Mouse (Mus musculus) olfactory bulb, adult 2 months (tissue): ENCODE measurements at regions not wholly inside any gene's neighbourhood (a gene's known extent, or its start where the extent isn't known, plus 50 kb on each side); places are given as distances from the start of the nearest gene placed in this dataset.

Experiments
- H3K27ac ChIP-seq: fragments of 200-500 bp; 2 replicates; pipeline ENCODE4 v1.5.1; 2012; ENCODE audit warnings: low read depth, low read length; ENCODE audit not compliant: insufficient read depth
- H3K4me1 ChIP-seq: fragments of 200-500 bp; 2 replicates; pipeline ENCODE4 v1.6.1; 2012; ENCODE audit warnings: low read length; ENCODE audit not compliant: control insufficient read depth, insufficient read depth
- H3K4me3 ChIP-seq: fragments of 200-500 bp; 2 replicates; pipeline ENCODE4 v1.5.1; 2012; ENCODE audit warnings: mild to moderate bottlenecking, low read depth, low read length, moderate library complexity; ENCODE audit not compliant: insufficient read depth
- CTCF ChIP-seq: fragments of 200-500 bp; IDR thresholded peaks from 2 replicates; pipeline ENCODE4 v1.5.1; 2012; ENCODE audit warnings: low read depth, mild to moderate bottlenecking, low read length, moderate library complexity; ENCODE audit not compliant: insufficient read depth
- POLR2A ChIP-seq: fragments of 200-500 bp; IDR thresholded peaks from 2 replicates; pipeline ENCODE4 v1.6.1; 2012; ENCODE audit warnings: mild to moderate bottlenecking, low read depth, low read length, moderate library complexity; ENCODE audit not compliant: insufficient read depth
- WGBS: fragments of 180-500 bp; shearing (Covaris S2); methylation state at CpG from one replicate; pipeline ENCODE4 v1.1.7; 2018; 5-methylcytosine and 5-hydroxymethylcytosine counted together

DNA sequence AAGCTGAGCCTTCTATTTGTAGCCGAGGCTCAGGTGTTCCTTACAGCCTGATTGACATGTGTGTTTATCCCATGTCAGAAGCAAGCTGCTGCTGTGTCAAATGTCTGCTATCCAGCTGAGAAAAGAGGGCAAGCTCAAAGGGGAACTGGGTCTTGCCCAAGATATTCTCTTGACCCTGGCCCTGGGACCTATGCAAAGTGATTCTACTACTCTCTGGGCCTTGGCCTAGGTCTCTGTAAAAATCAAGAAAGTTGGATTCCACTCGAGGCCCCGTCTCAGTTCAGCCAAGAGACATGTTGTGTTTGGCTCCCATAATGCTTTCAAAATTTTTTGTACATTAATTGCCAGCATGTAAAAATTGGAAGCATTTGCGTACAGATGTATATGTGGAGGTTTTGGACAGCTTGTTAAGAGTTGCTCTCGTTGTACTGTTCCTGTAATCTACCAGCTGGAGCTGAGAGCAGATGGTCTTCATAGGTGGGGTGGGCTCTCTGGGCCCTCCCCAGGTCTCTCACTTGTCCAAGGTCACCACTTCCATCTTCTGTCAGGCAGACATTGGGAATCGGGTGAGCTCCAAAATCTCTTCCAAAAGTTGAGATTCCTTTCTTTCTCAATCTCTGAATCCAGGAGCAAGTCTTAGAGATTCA is 65.7 kb upstream of the Plcl2 start:
- TF ChIP-seq POLR2A (no peak), CTCF (no peak)
- no peaks in the 10 kb centered on the region for H3K4me1 ChIP-seq
- 85% methylated on average over 6 of the region's 6 CpGs for WGBS
- H3K27ac ChIP-seq, result no peak overlapping the region
- no peak overlapping the region for H3K4me3 ChIP-seq

DNA sequence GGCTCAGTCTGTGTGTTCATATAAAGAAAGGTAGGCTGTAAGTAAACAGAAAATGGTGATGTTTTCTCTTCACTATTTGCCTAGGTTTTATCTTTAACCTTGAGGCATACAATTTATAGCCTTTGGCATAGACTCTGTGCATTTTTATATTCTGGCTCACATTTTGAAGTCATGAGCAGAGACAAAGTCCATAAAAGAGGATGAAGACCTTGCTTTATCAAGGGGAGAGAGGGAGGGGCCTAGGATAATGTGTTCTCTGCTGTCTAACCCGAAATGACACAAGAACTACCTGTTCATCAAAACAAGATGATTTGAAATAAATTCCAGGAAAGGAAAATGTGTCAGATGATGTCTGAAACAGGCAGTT is 65.2 kb upstream of the Plcl2 start:
- 91% methylated on average over 1 of the region's 1 CpGs for WGBS
- H3K4me3 ChIP-seq, result no peak overlapping the region
- no peak overlapping the region for H3K27ac ChIP-seq
- TF ChIP-seq CTCF, result no peak
- no peaks in the 10 kb centered on the region for H3K4me1 ChIP-seq

DNA sequence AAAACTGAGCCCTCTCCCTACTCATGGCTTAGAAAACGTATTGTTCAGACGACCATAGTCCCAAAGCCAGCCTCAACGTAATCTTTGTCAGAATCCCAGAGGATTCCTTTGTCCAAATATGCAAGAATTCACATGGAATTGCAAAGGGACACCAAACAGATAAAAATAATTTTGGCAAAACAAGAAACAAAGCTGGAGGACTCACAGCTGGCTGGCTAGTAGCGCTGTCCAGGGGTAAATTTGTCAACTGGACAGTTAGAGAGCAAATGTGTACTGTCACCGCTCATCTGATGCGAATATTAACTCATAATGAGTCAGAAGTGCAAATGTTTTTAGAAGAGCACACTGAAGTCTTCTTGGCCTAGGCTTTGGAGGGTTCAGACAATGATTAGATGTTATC is 60.5 kb upstream of the Plcl2 start:
- 91% methylated on average over 6 of the region's 6 CpGs for WGBS
- Histone ChIP-seq H3K4me1 (no peaks in the 10 kb centered on the region), H3K4me3 (no peak overlapping the region), H3K27ac (no peak overlapping the region)
- TF ChIP-seq POLR2A (no peak), CTCF (no peak)

DNA sequence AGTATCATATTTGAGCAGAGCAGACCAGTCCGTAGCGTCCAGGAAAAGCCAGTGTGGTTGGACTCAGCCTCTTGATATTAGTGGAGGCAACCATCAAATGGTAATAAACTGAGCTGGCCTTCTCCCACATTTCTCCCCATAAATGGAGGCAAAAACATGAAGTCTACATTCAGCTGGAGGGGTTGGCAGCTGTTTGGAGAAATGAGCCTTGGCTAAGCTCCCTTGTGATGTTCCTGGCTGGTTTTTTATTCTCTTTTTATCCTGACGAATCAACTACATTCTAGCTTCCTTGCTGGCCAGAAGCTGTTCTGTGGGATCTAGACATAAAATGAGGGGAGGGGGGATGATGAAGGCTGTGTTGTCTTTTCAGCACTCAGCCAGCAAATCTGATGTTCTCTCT is 57.6 kb upstream of the Plcl2 start:
- WGBS, result 71% methylated on average over 3 of the region's 3 CpGs
- Histone ChIP-seq H3K27ac (no peak overlapping the region), H3K4me1 (no peaks in the 10 kb centered on the region), H3K4me3 (no peak overlapping the region)
- TF ChIP-seq POLR2A (no peak), CTCF (no peak)

DNA sequence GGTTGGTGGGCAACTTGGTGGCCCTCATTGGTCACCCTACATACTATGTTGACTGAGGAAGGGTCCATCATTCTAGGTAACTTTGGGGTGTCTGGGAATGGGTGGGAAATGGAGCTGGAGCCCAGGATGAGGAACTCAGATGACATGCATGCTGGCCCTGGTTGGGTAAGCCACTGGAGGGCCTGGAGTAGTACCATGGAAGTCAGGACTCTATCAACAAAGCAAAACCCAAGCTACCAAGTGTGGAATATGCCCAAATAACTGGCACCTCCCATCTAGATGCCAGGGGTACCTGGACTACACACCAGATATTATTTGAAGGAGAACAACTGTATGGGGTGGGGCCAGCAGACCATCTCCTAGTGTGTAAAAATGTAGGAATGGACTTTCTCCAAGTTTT is 55.7 kb upstream of the Plcl2 start:
- H3K4me3 ChIP-seq, result no peak overlapping the region
- H3K27ac ChIP-seq, result no peak overlapping the region
- TF ChIP-seq CTCF (no peak), POLR2A (no peak)
- H3K4me1 ChIP-seq, result no peaks in the 10 kb centered on the region

DNA sequence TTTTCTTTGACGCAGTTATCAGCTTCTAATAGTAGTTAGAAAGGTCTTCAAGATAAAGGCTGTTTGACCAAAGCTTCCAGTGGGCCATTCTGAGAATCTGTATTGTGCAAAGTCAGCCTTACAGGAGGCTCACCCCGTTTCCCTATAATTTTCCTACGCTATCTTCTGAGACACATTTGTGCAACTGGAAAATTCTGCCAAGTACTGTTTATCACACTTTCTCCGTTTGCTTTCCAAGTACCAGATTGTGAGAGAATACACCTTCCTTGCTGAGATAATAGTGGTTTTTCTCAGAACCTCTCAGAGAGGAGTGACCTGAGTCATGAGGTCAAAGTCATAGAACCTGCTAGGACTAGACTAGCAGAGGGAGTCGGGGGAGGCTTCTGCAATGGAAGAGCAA is 55.2 kb upstream of the Plcl2 start:
- H3K4me1 ChIP-seq, result no peaks in the 10 kb centered on the region
- H3K4me3 ChIP-seq, result no peak overlapping the region
- 73% methylated on average over 5 of the region's 5 CpGs for WGBS
- TF ChIP-seq CTCF, result no peak
- TF ChIP-seq POLR2A, result no peak
- no peak overlapping the region for H3K27ac ChIP-seq

DNA sequence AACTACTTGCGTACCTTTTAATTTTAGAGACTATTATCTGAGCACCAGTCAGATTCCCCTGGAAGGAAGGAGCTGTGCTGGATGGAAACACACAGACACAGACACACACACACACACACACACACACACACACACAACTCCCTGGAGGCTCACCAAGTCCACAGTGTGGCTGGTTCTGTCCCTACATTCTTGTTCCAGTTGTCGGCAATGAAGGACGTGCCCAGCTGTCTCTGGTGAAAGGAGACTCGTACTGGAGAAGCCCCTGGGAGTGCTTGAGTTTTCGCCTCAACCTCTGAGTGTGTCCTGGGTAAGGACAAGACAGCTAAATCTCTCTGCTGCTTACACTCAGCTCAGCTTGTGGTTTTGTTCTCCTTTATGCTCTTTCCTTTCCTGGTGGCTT is 54.3 kb upstream of the Plcl2 start:
- Histone ChIP-seq H3K4me1 (no peaks in the 10 kb centered on the region), H3K27ac (no peak overlapping the region), H3K4me3 (no peak overlapping the region)
- WGBS, result 93% methylated on average over 5 of the region's 5 CpGs
- TF ChIP-seq CTCF, result no peak
- no peak for TF ChIP-seq POLR2A

DNA sequence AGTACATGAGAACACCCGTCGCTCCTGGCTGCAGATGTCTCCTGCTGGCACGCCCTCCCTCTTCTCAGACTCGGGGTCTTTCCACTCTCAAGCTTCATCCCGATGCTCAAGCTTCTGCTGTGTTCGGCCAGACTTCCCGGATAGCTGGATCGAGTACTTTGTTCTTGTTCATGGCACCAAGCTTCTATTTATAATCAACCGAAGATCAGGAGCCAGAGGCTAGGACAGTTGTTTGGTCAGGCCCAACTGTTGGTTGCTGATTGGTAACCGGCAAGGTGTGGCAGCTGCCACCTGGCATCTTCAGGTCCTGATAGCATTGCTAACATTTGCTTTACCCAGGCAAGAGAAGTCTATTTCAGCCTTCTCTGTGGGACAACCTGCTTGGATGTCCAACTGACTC is 53.5 kb upstream of the Plcl2 start:
- 95% methylated on average over 10 of the region's 10 CpGs for WGBS
- Histone ChIP-seq H3K4me1 (no peaks in the 10 kb centered on the region), H3K27ac (no peak overlapping the region), H3K4me3 (no peak overlapping the region)
- TF ChIP-seq CTCF (no peak), POLR2A (no peak)

DNA sequence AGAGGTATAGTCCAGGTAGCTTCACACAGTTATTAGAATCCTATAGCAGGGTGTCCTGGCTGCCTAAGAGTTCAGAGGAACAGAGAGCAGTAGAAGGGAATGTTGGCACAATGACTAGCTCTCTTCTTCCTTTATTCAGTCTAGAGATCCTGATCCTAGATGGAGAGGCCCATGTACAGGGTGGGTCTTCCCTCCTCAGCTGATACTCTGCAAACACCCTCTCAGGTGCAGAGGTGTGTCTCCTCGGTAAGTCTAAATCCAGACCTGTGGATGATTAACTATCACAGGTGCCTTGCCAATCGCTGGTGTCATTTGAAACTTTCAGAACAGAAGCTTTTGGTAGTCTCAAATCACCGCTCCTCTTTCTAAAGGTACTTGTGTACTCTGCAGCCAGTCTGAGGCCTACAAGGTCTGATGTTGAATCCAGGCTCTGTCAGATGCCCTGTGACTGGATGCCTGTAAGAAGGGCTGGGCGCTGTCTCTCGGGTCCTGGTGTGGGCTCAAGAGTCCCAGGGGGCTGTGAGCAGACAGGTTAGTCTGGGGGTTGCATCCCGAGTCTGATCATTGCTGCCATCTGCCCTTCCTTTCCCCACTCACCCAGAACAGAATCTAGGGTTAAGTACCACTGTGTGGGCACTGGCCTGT is 52.0 kb upstream of the Plcl2 start:
- WGBS, result 92% methylated on average over 6 of the region's 6 CpGs
- Histone ChIP-seq H3K4me3 (no peak overlapping the region), H3K27ac (no peak overlapping the region), H3K4me1 (no peaks in the 10 kb centered on the region)
- no peak for TF ChIP-seq CTCF
- no peak for TF ChIP-seq POLR2A

DNA sequence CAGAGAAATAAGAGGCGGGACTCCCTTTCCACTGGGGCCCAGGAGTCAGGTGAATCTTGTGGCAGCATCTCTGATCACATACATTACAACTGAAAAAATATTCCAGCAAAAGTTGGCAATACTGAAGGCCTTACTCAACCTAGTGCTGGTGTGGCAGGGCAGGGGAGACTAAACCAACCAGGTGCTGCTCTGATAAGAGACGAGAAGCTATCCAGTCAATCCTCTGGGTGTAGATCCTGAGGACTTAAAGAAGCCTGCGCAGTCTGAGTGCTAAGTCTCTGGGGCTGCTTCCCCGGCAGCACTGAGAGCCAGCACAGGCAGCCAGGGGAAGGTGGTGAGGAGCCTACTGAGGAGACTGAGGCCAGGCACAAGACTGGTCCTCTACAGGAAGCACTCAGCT is 51.0 kb upstream of the Plcl2 start:
- H3K4me3 ChIP-seq, result no peak overlapping the region
- no peak overlapping the region for H3K27ac ChIP-seq
- WGBS, result 97% methylated on average over 4 of the region's 4 CpGs
- no peaks in the 10 kb centered on the region for H3K4me1 ChIP-seq
- no peak for TF ChIP-seq CTCF
- no peak for TF ChIP-seq POLR2A
